Mouse (Mus musculus) T-helper 2 cell (primary cell): ENCODE measurements around the gene Mettl24.

ENCODE experiments used
- in situ Hi-C: fragments of 300-600 bp; cut with MboI, MseI; formaldehyde crosslinking; loops from one replicate; pipeline ENCODE4 v1.15.1; 2025; ENCODE audit warnings: high pct_unique_total_duplicates

Gene Mettl24

DNA sequence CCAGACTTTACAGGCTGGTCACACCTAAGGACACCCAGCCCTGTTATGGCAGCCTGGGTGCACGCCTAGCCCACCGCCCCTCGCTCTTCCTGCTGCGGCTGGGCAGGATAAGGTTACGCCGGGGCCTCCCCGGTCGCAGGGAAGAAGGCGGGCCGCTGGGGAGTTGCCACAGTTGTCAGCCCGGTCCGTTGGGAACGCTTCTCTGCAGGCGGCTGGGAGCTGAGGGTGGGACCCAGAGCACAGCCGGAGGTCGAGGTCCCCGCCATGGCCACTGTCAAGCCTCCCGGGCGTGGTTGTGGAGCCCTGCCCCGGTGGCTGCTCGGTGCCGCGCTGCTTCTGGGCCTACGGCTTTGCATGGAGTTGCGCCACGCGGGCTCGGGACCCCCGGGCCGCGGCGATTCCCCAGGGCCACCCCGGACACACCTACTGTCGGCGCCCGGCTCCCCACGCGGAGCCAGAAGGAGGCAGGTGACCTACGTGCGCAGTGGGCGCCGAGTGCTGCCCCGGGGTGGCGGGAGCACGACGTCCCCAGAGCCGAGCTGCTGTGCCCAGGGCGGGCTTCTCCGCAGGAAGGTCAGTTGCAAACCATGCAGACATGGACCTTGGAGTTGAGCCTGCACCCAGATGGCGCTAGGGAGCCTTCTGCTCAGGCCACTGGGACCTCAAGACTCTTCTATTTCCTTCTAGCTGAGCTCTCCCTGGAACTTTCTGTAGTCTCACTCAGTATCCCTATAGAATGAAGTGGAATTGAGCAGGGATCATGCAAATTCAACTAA, at the start of gene Mettl24:
TSS of gene Mettl24 (plus strand) at position 191 of the 776 bp plus-strand sequence.
- in situ Hi-C loops: no loop called here

GRCm38 (mm10) chr10:40637331-40637730, 45.8 kb upstream of the Mettl24 start:
- in situ Hi-C loops: no loop called here

DNA sequence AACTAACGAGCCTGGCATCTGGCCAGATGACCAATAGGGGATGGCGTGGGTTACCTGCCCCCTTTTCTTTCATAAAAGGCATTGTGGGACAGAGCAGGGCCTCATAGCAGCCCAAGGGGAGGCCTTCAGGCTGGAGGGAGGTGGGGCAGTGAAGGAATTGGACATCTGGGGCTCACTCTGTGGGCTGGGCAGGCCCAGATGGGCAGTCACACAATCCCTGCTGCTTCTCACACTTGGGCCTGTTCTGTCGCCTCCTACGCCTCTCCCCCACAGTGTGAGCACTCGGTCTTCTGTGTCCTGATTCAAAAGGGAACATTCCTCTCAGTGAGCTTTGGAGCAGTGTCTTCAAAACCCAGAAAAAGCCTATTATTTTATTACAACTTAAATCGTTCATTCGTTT, 44.8 kb upstream of the Mettl24 start:
- in situ Hi-C loops: no loop called here

DNA sequence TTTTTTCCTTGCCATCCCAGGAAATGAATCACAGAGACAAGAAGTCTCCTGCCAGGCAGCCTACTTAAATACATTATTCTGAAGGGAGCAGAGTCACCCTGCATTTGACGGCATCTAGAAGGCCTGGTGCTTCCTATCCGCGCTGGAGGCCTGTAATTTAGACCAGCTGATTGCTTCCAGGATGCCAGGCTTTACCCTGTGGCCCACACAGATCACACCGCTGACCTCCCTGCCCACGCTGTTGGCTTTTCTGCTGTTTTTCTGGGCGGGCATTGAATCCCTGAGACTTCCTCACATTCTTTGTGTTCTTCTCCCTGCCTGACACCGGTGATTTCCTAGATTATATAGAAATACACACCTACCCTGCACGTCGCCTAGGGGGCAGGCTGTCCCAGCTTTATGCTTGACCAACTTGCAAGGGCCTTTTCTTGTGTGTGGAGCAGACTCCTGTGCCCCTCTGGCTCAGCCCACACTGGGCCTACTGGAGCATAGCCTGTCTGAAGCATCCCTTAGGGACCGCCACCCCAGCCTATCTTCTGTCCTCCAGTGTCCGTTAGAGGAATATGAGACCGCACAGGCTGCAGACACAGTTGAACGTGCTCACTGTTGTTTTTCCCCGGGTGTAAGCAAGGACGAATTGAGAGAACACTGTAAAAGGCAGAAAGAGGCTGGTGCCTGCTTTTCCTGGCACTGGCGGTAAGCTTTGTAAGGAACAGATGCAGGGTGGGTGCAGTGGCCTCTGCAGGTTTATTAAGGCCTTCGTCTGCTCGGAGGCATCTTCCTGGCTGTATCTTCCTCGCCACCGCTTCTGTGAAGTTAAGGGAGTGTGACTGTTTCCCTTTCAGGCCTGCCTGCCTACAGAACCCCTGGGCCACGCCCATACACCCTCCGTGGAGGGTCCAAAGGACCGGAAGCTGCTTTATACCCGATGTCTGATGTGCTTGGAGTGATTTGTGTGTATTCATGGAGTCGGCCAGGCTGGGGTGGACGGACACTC, 44.0 kb upstream of the Mettl24 start:
- in situ Hi-C loops: no loop called here

- in situ Hi-C loops: loop anchor here (5.0 kb wide), 1 partner anchor 112 kb away; no protein-coding TSS in a partner anchor
Measured at GRCm38 (mm10) chr10:40640406-40640805, 42.7 kb upstream of the Mettl24 start.

GRCm38 (mm10) chr10:40641901-40642300, 41.2 kb upstream of the Mettl24 start:
- in situ Hi-C loops: loop anchor here (5.0 kb wide), 1 partner anchor 110 kb away; no protein-coding TSS in a partner anchor

DNA sequence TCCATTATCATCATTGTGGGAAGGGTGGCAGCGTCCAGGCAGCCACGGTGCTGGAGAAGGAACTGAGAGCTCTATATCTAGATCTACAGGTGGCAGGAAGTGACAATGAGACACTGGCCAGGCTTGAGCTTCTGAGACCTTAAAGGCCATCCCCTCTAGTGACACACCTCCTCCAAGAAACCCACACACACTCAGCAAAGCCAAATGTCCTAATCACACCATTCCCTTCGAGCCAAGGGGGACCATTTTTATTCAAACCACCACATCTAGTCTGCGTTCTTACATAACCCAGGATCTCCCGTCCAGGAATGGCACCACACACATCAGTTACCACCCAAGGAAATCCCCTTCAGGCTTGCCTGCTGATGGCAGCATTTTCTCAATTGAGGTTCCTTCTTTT, 40.0 kb upstream of the Mettl24 start:
- in situ Hi-C loops: loop anchor here (5.0 kb wide), 1 partner anchor 109 kb away; no protein-coding TSS in a partner anchor

DNA sequence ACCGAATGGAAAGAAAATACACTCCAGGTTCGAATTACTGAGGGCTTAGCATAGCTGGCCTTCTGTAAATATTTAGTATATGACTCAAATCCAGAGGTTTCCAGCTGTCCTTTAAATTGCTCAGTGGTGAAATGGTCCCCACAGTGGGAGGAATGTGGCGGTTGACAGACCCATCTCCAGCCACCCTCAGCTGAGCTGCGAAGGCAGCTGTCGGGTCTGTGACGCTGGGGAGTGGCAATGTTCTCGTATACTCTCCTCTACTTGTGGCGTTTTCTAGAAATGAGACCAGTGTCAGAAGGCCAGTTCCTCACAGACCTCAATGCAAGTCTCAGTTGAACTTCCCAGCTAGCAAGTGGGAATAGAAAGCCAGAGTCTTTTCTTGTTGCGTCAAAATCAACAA, 38.6 kb upstream of the Mettl24 start:
- in situ Hi-C loops: loop anchor here (5.0 kb wide), 1 partner anchor 108 kb away; no protein-coding TSS in a partner anchor

DNA sequence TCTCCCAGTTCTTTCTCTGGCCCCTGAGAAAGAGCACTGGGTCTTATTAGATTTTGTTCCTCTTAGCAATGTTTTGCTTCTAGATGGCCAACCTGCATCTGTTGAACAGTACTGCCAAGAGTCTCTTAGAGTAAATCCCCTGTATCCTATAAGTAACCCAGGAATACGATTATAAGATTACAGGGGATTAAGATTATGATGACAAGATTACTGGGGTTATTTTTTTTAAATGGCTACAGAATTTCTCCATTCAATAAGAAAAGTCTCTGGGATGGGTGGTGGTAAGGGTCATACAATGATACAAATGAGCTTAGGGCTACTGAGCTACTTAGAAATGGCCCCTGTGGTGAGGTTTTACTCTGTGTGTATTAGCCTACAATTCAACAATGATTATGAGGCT, 37.7 kb upstream of the Mettl24 start:
- in situ Hi-C loops: no loop called here

GRCm38 (mm10) chr10:40648776-40649175, 34.3 kb upstream of the Mettl24 start:
- in situ Hi-C loops: no loop called here

DNA sequence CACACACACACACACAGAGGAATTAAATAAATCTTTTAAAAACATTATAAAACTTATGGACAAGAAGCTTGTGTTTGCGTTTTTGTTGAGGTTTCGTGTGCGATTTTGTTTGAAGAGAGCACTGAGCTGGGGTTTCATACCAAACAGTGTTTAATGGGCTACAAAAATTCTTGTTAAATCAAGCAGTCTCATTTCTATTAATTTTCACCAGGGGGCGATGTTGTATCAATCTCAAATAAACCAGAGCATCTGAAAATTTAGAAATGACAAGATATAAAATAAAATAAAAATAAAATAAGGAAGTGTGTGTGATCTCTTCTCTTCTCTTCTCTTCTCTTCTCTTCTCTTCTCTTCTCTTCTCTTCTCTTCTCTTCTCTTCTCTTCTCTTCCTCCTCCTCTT, 33.4 kb upstream of the Mettl24 start:
- in situ Hi-C loops: no loop called here

DNA sequence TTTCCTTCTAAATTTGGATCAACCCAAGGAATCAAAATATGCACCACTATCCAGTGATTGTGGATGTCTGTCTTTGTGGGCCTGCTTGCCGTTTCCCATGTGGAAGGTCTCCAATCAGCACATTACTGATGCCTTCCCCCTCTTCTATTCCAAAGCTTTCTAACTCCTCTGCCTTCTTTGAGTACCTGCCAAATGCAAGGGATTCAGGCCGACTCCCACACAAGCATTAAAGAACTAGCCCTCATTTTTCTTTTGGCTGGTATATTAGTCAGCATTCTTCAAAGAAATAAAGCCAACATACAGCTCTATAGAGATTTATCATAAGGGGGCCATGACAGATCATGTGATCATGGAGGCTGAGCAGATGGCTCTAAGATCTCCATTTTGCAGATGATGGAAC, 31.4 kb upstream of the Mettl24 start:
- in situ Hi-C loops: no loop called here

DNA sequence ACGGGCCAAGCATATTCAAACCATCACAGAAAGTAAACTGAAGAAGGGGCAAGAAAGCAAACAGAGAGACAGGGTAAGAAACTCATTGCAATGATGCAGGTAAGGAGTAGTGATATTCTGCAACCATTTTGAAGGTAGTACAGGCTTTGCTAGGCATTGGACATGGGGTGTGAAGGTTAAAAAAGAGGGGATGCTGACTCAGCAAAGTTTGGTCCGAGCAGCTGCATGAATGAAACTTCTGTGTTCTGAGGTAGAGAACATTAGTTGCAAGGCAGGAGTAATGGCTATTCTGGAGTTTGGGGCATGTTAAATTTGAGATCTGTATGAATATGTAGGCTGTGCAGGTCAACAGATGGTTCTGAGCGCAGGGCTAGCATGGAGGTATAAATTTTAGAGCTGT, 17.8 kb upstream of the Mettl24 start:
- in situ Hi-C loops: no loop called here

- in situ Hi-C loops: no loop called here
Measured at GRCm38 (mm10) chr10:40666943-40667342, 16.1 kb upstream of the Mettl24 start.

- in situ Hi-C loops: no loop called here
Measured at GRCm38 (mm10) chr10:40668640-40669039, 14.4 kb upstream of the Mettl24 start.

GRCm38 (mm10) chr10:40672587-40673296, 10.3 kb upstream of the Mettl24 start:
- in situ Hi-C loops: no loop called here

DNA sequence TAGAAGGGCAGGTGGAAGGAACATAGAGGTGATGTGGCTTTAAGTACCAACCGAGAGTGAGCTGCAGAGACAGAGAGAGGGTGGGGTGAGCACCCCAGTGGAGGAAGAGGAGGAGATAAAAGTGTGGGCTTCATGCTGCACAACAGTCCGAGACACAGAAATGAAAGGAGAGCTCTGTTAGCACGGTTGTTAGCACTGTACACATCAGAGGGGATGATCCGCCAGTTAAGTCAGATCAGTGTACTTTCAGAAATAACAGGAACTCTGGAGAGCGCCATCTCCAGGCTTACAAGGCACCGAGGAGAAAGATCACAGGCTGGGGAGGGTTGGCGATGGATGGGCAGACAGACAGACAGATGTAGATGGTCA, 9.8 kb upstream of the Mettl24 start:
- in situ Hi-C loops: no loop called here

GRCm38 (mm10) chr10:40674151-40674550, 8.9 kb upstream of the Mettl24 start:
- in situ Hi-C loops: no loop called here

- in situ Hi-C loops: no loop called here
Measured at GRCm38 (mm10) chr10:40675921-40676320, 7.2 kb upstream of the Mettl24 start.

- in situ Hi-C loops: no loop called here
Measured at GRCm38 (mm10) chr10:40678477-40678876, 4.6 kb upstream of the Mettl24 start.

DNA sequence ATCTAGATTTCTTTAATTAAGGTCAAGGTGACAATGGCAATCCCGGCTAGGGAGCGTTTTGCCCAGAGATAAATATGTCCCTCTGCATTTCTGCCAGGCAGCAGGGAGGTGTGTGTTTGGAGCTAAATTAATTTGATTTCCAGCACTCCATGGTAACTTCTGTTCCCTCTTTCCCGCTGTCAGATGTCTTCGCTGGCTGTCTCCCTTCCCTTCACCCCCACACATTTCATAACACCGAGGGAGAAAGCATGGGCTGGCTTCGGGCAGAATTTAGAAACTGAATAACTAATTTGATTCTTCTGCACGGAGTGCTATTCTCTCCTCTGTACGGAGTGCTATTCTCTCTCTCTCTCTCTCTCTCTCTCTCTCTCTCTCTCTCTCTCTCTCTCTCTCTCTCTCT, 612 bp upstream of the Mettl24 start:
- in situ Hi-C loops: no loop called here

GRCm38 (mm10) chr10:40683868-40684253, 779 bp downstream of the Mettl24 start:
- in situ Hi-C loops: no loop called here
